In the genomic region with DNA sequence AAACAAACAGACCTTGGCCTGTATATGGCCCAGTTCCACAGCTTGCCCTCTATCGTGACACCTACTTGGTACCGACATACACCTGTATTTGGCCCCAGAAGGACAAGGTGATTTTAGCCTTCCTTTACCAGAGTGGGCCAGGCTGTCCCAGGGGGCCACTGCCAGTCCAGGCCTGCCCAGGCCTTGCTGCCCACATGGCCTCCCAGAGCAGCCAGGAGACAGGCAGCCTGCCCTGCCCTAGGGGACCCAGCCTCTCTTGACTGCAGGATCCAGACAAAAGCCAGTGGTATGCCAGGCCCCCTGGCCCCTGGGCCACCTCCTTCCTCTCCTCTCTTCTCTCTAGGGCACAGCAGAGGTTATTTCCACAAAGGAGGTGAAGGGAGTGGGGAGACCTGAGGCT, we compare ENCODE assay signal across 23 mouse cellular contexts. TPM values are rescaled to one million over a fixed set of nuclear protein-coding genes. Genes with fewer than 3 reads are reported as not detected.
DNase-seq lines count a peak whose midpoint lies in the region; ATAC-seq and TF ChIP-seq lines count a peak whose summit lies in the region.
"Had no signal": no experiment of that assay in that cellular context is flagged by ENCODE, and none has a peak within 500 bp of the region (broad histone marks: within the 10 kb centered on the region; RNA-seq: fewer than 3 reads in every experiment).

No protein-coding gene starts in this region.

- no peak overlapping the region for H3K4me2 ChIP-seq in hindbrain, embryonic 11.5 days (replicated peaks; ENCODE audit: low read depth, low read length)
- H3K4me2 ChIP-seq in midbrain, embryonic 11.5 days: no peak overlapping the region
- H3K4me2 ChIP-seq: hindbrain, embryonic 15.5 days; liver, embryonic 12.5 days; lung, embryonic 14.5 days had no signal

- no peak for TF ChIP-seq POLR2A in cerebellum, adult 2 months (IDR thresholded peaks at IDR 0.05; ENCODE audit: borderline replicate concordance, insufficient read depth, low read length)

- no peak for ATAC-seq in hindbrain, embryonic 11.5 days (ENCODE audit: low FRiP score)
- ATAC-seq in midbrain, embryonic 11.5 days (ENCODE audit: low FRiP score): no peak
- ATAC-seq: CD4-positive, CD25-positive, alpha-beta regulatory T cell, adult 4 months; liver, embryonic 12.5 days had no signal

- no peak overlapping the region for H3K4me3 ChIP-seq in cerebellum, adult 2 months (replicated peaks; ENCODE audit: insufficient read depth, low read depth, low read length)
- no peak overlapping the region for H3K4me3 ChIP-seq in hindbrain, embryonic 10.5 days
- no peak overlapping the region for H3K4me3 ChIP-seq in hindbrain, embryonic 11.5 days (ENCODE audit: low read depth, low read length)
- no peak overlapping the region for H3K4me3 ChIP-seq in midbrain, embryonic 10.5 days
- H3K4me3 ChIP-seq in midbrain, embryonic 11.5 days (ENCODE audit: low read depth, low read length): no peak overlapping the region
- H3K4me3 ChIP-seq in embryonic facial prominence, embryonic 10.5 days: no peak overlapping the region
- H3K4me3 ChIP-seq: hindbrain, embryonic 15.5 days; liver, embryonic 12.5 days; myocyte had no signal

- 78% methylated on average over 2 of the region's 2 CpGs for WGBS in cerebellum, adult 2 months
- WGBS in hindbrain, embryonic 10.5 days: 92% methylated on average over 2 of the region's 2 CpGs
- 92% methylated on average over 2 of the region's 2 CpGs for WGBS in hindbrain, embryonic 11.5 days
- 99% methylated on average over 2 of the region's 2 CpGs for WGBS in midbrain, embryonic 10.5 days
- WGBS in midbrain, embryonic 11.5 days: 100% methylated on average over 2 of the region's 2 CpGs
- 93% methylated on average over 2 of the region's 2 CpGs for WGBS in embryonic facial prominence, embryonic 10.5 days

- H3K9me3 ChIP-seq in hindbrain, embryonic 10.5 days: no peaks in the 10 kb centered on the region
- H3K9me3 ChIP-seq in hindbrain, embryonic 11.5 days (ENCODE audit: control insufficient read depth, low read length): no peaks in the 10 kb centered on the region
- no peaks in the 10 kb centered on the region for H3K9me3 ChIP-seq in midbrain, embryonic 10.5 days (replicated peaks)
- no peaks in the 10 kb centered on the region for H3K9me3 ChIP-seq in midbrain, embryonic 11.5 days (ENCODE audit: control insufficient read depth, low read length)
- no peaks in the 10 kb centered on the region for H3K9me3 ChIP-seq in embryonic facial prominence, embryonic 10.5 days
- H3K9me3 ChIP-seq: hindbrain, embryonic 15.5 days; liver, embryonic 12.5 days had no signal

- no peak overlapping the region for H3K27ac ChIP-seq in cerebellum, adult 2 months (ENCODE audit: insufficient read depth, low read length)
- H3K27ac ChIP-seq in hindbrain, embryonic 10.5 days: peak overlapping the region; percentile 71
- H3K27ac ChIP-seq in hindbrain, embryonic 11.5 days (ENCODE audit: low read depth, low read length): no peak overlapping the region
- peak overlapping the region; percentile 78; the same call in 1 of the 2 replicates for H3K27ac ChIP-seq in midbrain, embryonic 10.5 days (replicated peaks)
- H3K27ac ChIP-seq in midbrain, embryonic 11.5 days (ENCODE audit: low read depth, low read length): no peak overlapping the region
- H3K27ac ChIP-seq in embryonic facial prominence, embryonic 10.5 days (replicated peaks): 0 out of 2 replicates have a peak overlapping the region, but pooled peaks have one; percentile 35
- H3K27ac ChIP-seq: liver, embryonic 12.5 days; stomach, postnatal 0 days had no signal

- peaks cover 54% of the 10 kb centered on the region for H3K4me1 ChIP-seq in cerebellum, adult 2 months (ENCODE audit: control insufficient read depth, insufficient read depth, low read length)
- peaks cover 55% of the 10 kb centered on the region for H3K4me1 ChIP-seq in hindbrain, embryonic 10.5 days (replicated peaks)
- peaks cover 9% of the 10 kb centered on the region for H3K4me1 ChIP-seq in hindbrain, embryonic 11.5 days (replicated peaks; ENCODE audit: control insufficient read depth, insufficient read depth, low read length)
- peaks cover 54% of the 10 kb centered on the region for H3K4me1 ChIP-seq in midbrain, embryonic 10.5 days
- H3K4me1 ChIP-seq in midbrain, embryonic 11.5 days (ENCODE audit: control insufficient read depth, insufficient read depth, low read length): peaks cover 21% of the 10 kb centered on the region
- peaks cover 45% of the 10 kb centered on the region for H3K4me1 ChIP-seq in embryonic facial prominence, embryonic 10.5 days

- DNase-seq in cerebellum, adult 9-10 months: peak; percentile 50
- DNase-seq in cerebellum, adult 2 months: no peak
- DNase-seq in hindbrain, embryonic 10.5 days (ENCODE audit: low spot score): no peak
- no peak for DNase-seq in hindbrain, embryonic 11.5 days (ENCODE audit: low spot score)
- DNase-seq in midbrain, embryonic 10.5 days (ENCODE audit: low spot score): no peak
- no peak for DNase-seq in midbrain, embryonic 11.5 days (ENCODE audit: low spot score, missing footprints)
- no peak for DNase-seq in embryonic facial prominence, embryonic 10.5 days (ENCODE audit: low spot score)
- no peak for DNase-seq in thymus, postnatal 10 days (ENCODE audit: low spot score in 2 of 2)
- DNase-seq: adrenal gland, postnatal 36 days; heart, postnatal 14 days; kidney, adult 9 months; kidney, postnatal 14 days; lung, embryonic 14.5 days; right cerebral cortex, postnatal 14 days; thymus, adult 2 months had no signal

- no peak overlapping the region for H3K9ac ChIP-seq in hindbrain, embryonic 11.5 days (ENCODE audit: low read depth, low read length)
- no peak overlapping the region for H3K9ac ChIP-seq in midbrain, embryonic 11.5 days (ENCODE audit: low read length)
- H3K9ac ChIP-seq: hindbrain, embryonic 15.5 days; liver, embryonic 12.5 days; lung, embryonic 14.5 days had no signal

- no peaks in the 10 kb centered on the region for H3K36me3 ChIP-seq in hindbrain, embryonic 10.5 days
- no peaks in the 10 kb centered on the region for H3K36me3 ChIP-seq in hindbrain, embryonic 11.5 days (ENCODE audit: control insufficient read depth, insufficient read depth, low read length)
- no peaks in the 10 kb centered on the region for H3K36me3 ChIP-seq in midbrain, embryonic 10.5 days
- no peaks in the 10 kb centered on the region for H3K36me3 ChIP-seq in midbrain, embryonic 11.5 days (ENCODE audit: control insufficient read depth, insufficient read depth, low read length)
- H3K36me3 ChIP-seq in embryonic facial prominence, embryonic 10.5 days (replicated peaks): no peaks in the 10 kb centered on the region
- H3K36me3 ChIP-seq: hindbrain, embryonic 15.5 days; liver, embryonic 12.5 days had no signal

- TF ChIP-seq CTCF in cerebellum, adult 2 months (IDR thresholded peaks at IDR 0.05; ENCODE audit: borderline replicate concordance, insufficient read depth, low read depth, low read length): no peak

- H3K27me3 ChIP-seq in cerebellum, adult 2 months (ENCODE audit: control insufficient read depth, insufficient read depth, low read length): no peaks in the 10 kb centered on the region
- H3K27me3 ChIP-seq in hindbrain, embryonic 10.5 days (ENCODE audit: insufficient read depth, poor library complexity, severe bottlenecking): peaks cover 37% of the 10 kb centered on the region
- peaks cover 4% of the 10 kb centered on the region; the same call in 1 of the 2 replicates for H3K27me3 ChIP-seq in hindbrain, embryonic 11.5 days (ENCODE audit: control insufficient read depth, insufficient read depth, low read length)
- peaks cover 46% of the 10 kb centered on the region for H3K27me3 ChIP-seq in midbrain, embryonic 10.5 days (ENCODE audit: low read depth, poor library complexity, severe bottlenecking)
- no peaks in the 10 kb centered on the region for H3K27me3 ChIP-seq in midbrain, embryonic 11.5 days (ENCODE audit: control insufficient read depth, insufficient read depth, low read length)
- H3K27me3 ChIP-seq in embryonic facial prominence, embryonic 10.5 days (replicated peaks; ENCODE audit: low read depth, poor library complexity, severe bottlenecking): peaks cover 48% of the 10 kb centered on the region
- H3K27me3 ChIP-seq: hindbrain, embryonic 15.5 days; liver, embryonic 12.5 days had no signal

RNA-seq across cellular contexts. Expression of a gene that starts 15.4 kb away (rescaled TPM):
- polyA plus RNA-seq in cerebellum, adult 2 months (2012; rRNA removed): not detected in 2 replicates
- not detected in 2 replicates for polyA plus RNA-seq in hindbrain, embryonic 10.5 days (2016; fragmentation: Nextera tagmentation; extraction: Ambion mirVana)
- polyA plus RNA-seq in hindbrain, embryonic 11.5 days (2014; fragmentation: Nextera tagmentation; extraction: Ambion mirVana): not detected in 2 replicates
- not detected in 2 replicates for polyA plus RNA-seq in midbrain, embryonic 10.5 days (2016; fragmentation: Nextera tagmentation; extraction: Ambion mirVana)
- not detected in 2 replicates for polyA plus RNA-seq in midbrain, embryonic 11.5 days (2014; fragmentation: Nextera tagmentation; extraction: Ambion mirVana)
- polyA plus RNA-seq in embryonic facial prominence, embryonic 10.5 days (2016; fragmentation: Nextera tagmentation; extraction: Ambion mirVana): not detected in 2 replicates
- polyA plus RNA-seq: CD4-positive, CD25-positive, alpha-beta regulatory T cell, adult 4 months; gonadal fat pad, adult 2 months; hindbrain, embryonic 15.5 days; intestine, embryonic 16.5 days; limb, embryonic 11.5 days; liver, embryonic 12.5 days; lung, embryonic 14.5 days; myocyte; stomach, postnatal 0 days; thymus, adult 2 months had no signal

RNA-seq across cellular contexts. Expression of a gene that starts 21.8 kb away (rescaled TPM):
- polyA plus RNA-seq in cerebellum, adult 2 months (2012; rRNA removed): 23.1 and 24.3 TPM in 2 replicates
- polyA plus RNA-seq in hindbrain, embryonic 10.5 days (2016; fragmentation: Nextera tagmentation; extraction: Ambion mirVana): 19.1 and 23.3 TPM in 2 replicates
- 26.0 and 26.7 TPM in 2 replicates for polyA plus RNA-seq in hindbrain, embryonic 11.5 days (2014; fragmentation: Nextera tagmentation; extraction: Ambion mirVana)
- polyA plus RNA-seq in midbrain, embryonic 10.5 days (2016; fragmentation: Nextera tagmentation; extraction: Ambion mirVana): 12.8 and 16.8 TPM in 2 replicates
- 19.5 and 19.9 TPM in 2 replicates for polyA plus RNA-seq in midbrain, embryonic 11.5 days (2014; fragmentation: Nextera tagmentation; extraction: Ambion mirVana)
- polyA plus RNA-seq in embryonic facial prominence, embryonic 10.5 days (2016; fragmentation: Nextera tagmentation; extraction: Ambion mirVana): 23.5 and 23.7 TPM in 2 replicates

Comparison
In these comparisons a context has a peak if more than half of its experiments do, and no peak if none do; other contexts are left out.
1. H3K27ac ChIP-seq: peak in hindbrain, embryonic 10.5 days (single experiment), midbrain, embryonic 10.5 days (single experiment) and embryonic facial prominence, embryonic 10.5 days (single experiment); none in cerebellum, adult 2 months (single experiment), hindbrain, embryonic 11.5 days (single experiment) and midbrain, embryonic 11.5 days (single experiment).